Mouse (Mus musculus) urinary bladder, postnatal 36 days (tissue): ENCODE measurements around the gene Dctn2.

Experiments used
- DNase-seq, 2 experiments: peaks; one replicate each; pipeline ENCODE4 v3.0.0; 2022; ENCODE audit warnings: low spot score in 2 of 2, mixed read lengths in 1 of 2

Dctn2 gene

DNA sequence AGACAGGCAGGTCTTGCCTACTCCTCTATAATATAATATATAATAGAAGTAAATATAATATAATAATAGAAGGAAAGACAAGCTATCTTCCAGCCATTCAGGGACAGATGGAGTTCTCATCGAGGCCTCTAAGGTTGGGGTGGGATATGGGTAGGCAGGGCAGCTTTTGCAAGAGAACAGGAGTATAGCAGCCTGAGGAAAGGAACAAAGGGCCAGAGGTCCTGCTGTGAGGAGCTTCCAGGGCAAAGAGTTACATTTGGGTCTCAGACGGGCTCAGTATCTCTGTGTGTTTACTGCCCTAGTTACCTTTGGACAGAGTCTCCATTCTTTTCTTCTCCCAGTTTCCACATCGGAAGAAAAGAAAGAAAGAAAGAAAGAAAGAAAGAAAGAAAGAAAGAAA, 2.5 kb upstream of the Dctn2 start:
- no peak for DNase-seq

DNA sequence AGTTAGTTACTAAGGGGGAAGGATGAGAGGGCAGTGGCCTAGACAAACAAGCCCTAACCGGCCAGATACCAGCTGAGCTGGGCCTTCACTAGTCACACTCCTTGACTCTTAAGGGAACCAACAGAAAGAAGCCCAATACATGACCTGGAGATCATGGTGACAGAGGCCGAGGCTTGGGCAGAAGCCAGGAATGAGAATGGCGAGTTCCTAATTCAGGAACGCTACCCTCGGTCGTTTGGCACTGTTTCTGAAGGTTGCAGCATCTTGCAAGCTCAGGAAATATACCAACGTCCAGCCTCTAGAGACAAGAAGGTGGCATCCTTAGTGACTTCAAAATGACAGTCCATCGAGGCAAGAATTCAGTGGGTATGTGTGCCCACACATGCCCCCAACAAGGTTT, 1.8 kb upstream of the Dctn2 start:
- no peak for DNase-seq

DNA sequence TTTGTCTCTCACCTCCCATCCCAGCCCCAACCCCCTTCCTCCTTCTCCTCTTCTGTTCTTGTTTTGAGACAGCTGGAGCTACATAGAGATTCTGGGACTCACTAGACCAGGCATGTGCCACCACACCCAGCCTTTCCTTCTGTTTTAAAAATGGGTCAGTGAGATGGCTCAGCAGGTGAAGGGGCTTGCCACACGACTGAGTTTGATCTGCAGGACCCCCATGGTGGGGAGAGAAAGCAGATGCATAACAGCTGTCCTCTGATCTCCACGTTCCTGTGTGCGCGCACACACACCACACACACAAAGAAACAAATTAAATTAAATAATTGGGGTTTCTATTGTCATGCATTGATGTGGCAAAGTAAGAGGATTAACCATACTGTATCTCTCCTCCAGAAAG, 1.2 kb upstream of the Dctn2 start:
- DNase-seq = no peak

DNA sequence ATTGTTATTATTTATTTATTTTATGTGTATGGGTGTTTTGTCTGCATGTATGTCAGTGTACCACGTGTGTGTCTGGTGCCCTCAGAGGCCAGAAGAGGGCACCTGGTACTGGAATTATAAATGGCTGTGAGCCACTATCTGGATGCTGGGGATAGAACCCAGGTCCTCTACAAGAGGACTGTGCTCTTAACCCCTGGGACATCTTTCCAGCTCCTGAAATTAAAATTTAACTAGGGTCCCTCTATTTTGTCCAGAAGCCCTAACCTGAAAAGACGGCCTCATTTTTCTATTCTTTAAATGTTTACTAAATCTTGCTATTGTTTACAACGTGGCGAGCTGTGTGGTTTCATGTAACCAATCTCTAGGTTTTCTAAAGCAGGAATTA, 449 bp upstream of the Dctn2 start:
- DNase-seq = no peak

DNA sequence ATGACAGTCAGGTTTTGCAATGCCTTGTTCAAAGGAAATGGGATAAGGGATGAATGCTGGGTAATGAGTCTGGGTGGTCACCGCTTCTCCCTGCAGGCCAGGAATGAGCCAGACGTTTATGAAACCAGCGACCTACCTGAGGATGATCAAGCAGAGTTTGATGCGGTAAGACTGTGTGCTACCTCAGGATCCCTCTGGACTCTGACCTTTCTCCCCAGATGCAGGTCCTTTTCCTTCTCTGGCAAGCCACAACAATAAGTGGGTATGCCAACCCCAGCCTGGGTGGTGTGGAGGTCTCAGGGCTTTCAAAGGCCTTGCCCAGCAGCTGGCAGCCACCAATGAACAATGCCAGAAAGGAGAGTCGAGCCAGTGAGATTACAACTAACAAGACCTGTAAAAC, 1.1 kb downstream of the Dctn2 start:
- no peak for DNase-seq

DNA sequence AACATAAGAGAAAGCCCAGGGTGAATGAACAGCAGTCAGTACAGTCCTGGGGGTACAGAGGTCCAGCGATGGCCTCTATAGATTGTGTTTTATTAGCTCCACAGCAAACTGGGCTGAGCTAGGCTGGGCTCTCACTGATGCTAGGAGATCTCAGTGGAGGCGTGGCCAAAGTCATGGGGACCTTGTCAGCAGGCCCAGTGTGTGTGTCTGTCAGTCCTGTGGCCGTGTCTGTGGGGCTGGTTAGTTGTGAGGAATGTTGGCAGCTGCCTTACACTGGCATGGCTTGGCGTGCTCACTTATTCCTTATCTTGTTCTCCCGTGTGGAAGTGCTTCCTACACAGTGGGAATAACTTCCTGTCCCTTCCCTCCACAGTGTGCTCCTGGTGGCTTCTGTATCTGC, 2.2 kb downstream of the Dctn2 start:
- no peak for DNase-seq

DNA sequence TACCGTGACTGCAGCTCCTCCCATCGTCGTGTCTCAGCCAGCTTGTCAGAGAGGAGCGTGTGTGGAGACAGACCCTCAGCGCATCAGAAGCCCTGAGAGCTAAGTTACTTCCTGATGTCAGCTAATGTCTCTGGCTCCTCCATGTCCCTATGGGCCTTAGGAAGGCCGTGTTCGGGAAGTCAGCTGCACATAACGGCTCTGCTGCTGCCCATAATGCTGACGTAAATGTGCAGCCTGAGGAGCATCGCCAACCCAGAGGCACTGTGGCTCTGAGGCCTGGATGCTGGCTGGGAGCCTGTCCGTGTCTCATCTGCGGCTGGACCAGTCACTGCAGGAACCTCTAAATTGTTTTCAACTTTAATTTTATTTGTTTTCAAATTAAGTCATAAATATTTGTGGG, 2.9 kb downstream of the Dctn2 start:
- DNase-seq = no peak

DNA sequence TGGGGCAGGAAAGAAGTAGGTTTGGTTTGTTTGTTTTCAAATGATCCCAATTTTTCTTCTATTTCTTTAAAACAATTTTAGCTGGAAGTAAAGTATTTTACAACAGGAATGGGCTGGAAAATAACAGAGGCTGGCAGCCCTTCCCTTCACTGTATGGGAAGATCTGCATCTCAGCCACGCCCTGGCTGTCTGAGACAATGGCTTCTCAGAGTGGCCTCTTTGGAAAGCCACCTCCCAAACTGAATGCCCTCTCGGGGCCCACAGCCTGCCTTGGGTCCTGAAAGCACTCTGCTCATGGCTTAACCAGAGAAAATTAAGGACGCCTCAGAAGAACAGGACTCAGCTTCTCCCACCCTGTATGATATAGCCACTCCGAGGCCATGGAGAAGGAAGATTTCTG, 3.7 kb downstream of the Dctn2 start:
- no peak for DNase-seq

DNA sequence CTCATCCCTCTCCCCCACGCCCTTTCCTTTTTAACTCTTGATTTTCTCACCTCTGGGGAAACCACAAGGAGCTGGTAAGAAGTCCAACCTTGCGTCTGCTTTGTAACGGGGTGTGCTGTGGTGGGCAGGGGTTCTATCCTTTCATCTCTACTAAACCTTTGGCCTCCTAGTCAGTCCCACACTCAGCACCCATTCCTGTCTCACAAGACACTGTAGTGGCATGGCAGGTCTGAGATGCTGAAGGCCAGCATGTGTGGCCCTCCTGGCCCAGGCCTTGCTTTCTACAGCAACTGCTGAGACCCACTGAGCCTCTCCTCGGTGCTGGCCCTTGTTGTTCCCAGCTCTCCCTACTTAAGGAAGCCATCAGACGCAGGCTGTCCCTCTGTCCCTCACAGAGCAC, 6.2 kb downstream of the Dctn2 start:
- DNase-seq = no peak

DNA sequence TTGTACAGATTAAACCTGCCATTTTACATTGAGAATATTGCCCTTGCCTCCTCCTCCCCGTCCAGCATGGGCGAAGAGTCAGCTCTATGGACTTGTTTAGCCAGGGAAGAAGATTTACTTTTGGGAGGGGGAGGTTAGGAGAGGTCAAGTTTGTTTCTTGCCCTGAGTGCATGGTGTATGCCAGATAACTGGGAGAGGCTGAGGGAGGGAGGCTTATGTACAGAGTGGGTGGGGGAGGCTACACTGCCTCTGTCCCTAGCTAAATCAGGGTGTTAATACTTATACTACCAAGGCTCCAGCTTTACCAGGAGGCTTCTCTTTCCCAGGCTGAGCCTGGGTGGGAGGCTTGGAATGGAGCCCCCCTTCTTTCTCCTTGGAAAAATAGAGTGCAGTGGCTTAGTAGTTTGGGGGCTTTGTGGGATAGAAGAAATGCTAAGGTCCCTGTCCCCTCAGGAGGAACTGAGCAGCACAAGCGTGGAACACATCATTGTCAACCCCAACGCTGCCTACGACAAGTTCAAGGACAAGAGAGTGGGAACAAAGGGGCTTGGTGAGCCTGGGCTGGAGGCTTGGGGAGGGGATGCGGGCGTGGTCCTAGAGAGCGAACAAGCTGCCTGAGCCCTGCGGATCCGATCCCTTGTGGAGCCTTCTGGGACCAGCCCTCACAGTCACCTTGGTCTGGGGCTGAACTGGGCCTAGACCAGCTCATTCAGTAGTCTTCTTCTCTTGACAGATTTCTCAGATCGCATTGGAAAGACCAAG, 8.3 kb downstream of the Dctn2 start:
- DNase-seq = no peak

DNA sequence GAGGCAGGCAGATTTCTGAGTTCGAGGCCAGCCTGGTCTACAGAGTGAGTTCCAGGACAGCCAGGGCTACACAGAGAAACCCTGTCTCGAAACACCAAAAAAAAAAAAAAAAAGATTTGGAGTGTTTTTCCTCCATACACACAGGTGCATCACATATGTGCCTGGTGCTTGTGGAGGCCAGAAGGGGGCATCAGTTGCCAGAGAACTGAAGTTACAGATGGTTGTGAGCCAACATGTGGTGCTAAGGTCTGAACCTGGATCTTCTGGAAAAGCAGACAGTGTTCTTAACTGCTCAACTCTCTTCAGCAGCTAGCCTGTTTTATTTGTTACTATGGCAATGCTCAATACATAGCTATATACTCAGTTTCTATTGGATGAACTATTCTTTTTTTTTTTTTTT, 13.6 kb downstream of the Dctn2 start:
- DNase-seq = no peak

DNA sequence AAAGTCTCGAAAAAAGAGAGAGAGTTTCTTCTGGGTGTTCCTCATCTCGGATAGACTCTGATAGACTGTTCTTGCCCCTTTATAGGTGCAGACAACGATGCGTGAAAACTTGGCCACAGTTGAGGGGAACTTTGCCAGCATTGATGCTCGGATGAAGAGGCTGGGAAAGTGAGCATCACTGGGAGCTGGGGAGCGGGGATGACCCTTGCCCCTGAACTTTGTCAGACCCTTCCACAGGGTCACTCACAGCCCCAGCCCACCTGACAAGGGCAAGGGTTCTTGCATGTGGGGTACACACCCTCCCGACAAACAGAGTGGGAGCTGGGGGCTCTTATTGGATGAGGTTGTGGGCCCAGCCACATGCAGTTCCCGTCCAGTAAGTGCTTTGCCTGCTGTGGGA, 15.1 kb downstream of the Dctn2 start:
- DNase-seq = no peak

DNA sequence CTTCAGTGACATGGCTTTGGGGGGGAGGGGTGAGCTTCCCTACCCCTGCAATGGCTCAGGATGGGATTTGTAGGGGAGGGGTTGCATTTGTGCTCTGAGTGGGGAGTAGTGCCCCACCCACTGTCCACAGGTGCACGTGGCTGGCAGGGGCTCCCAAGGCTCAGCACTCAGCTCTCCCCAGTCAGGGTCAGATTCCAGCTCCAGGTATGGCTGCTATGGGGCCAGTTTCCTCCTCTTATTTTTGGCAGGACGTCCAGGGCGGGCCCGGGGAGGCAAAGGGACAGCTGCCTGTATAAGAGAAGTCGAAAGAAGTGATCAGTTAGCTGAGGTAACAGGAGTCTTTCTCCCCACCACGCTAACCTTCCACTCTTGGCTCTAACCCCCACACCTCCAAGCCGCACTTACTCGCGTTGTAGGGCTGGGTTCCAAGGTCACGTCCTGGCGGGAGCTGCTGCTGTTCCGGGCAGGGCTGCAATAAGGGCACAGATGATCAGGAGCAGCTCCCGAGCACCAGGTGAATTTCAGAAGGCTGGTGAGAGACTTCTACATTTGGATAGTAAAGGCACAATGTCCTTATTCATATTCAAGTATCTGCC, 16.6 kb downstream of the Dctn2 start:
- no peak for DNase-seq

DNA sequence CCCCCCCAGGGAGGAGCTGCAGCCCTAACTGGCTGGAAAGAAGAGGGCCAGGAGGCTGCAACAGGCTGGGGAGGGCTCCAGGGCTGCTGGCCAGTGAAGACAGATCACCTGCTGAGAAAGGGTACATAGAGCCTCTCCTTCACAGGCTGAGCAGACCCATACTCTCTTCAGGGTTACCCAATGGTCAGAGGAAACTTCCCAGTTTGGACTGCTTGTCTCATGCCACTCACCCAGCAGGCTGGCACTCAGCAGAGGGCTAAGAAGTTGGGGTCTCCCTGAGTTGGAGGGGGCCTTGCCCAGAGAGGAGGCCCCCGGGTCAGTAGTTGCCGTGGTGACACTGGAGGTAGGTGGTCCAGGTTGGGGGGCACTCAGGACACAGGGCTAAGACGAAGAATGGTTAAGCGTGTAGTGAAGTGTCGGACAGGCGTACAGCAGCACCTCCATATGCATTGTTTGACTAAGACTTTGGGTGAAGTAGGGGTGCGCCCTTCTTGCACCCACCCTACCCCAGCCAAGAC, 18.0 kb downstream of the Dctn2 start:
- no peak for DNase-seq

DNA sequence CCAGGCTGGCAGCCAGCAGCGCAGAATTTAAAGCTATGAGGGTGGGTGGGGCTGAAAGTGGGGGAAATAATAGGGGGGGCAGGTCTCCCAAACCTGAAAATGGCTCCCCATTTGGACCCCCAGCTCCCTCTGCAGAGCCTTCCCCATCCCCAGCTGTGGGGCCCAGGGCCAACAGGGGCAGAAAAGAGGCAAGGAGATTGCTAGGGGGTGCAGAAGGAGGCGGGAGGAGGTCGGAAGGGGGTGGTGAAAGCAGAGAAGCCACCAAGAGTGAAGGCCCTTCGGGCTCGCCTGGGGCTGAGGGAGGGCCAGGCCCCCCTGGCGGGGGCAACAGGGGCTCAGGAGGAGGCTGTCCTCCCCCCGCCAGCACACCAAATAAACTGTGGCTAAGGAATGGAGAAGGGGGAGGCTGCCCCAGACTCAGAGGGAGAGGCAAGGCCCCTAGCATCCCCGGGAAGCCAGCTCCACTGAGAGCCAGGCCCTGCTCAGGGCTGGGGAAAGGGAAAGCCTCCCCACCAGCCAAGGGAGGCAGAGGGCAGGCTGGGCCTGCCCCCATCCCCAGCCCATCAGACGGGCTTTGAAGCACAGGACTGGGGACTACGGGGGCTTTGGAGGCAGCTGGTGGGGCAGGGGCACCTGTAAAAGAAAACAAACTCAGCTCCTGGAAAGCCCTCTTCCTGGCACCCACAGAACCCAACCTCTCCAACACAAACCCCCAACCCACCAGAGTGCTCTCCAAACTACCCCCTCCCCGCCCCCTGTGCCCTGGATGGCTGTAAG, 18.7 kb downstream of the Dctn2 start:
- DNase-seq = no peak

DNA sequence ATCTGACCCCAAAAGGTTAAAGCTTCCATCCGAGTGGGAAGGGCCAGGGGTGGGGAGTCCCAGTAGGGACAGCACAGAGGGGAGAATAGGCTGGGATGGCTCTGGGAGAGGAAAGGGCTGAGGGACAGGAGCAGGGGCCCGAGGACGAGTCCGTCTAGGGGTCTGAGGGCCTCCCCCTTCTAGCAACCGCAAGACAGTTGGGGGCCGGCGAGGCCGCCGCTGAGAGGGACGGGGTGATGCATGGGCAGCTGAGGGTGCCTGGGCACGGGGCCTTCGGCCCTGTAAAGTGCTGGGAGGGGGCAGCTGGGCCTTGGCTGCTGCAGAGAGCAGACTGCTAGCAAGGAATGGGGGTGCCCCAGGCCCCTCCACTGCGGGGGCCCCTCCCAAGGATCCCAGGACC, 19.5 kb downstream of the Dctn2 start:
- DNase-seq = no peak

DNA sequence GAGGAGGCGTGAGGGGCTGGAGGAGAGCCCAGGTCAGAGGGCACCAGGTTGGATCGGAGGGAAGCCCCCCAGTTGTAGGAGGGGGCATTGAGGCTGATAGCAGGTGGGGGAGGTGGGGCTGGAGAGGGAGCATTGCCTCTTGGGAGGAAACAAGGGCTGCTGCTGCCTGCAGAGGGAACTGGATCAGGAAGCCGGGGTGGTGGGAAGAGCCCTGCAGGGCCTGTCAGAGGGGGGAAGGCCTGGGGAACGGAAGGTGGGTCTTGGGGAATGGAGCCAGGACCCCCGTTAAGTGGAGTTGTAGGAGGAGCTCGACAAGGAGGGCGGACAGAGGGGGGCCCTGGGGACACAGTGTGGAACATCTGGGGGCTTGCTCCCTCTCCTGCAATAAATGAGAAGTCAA, 20.0 kb downstream of the Dctn2 start:
- no peak for DNase-seq

DNA sequence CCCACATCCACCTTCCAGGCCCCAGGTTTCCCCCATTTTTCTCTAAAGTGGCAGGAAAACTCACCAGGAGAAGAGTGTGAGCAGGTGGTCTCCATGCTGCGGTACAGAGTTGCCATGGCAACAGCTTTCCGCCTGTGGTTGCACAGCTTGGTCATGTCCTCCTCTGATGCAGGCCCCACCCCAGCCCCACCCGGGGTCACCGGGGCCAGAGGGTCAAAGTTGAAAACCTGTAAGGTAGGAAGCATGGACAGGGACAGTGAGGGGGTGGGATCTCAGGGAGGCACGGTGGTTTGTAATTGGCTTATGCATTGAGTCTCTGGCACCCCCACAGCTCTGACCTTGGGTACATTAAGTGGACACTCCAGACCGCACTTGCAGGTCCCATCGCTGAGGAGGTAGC, 20.6 kb downstream of the Dctn2 start:
- DNase-seq = no peak

DNA sequence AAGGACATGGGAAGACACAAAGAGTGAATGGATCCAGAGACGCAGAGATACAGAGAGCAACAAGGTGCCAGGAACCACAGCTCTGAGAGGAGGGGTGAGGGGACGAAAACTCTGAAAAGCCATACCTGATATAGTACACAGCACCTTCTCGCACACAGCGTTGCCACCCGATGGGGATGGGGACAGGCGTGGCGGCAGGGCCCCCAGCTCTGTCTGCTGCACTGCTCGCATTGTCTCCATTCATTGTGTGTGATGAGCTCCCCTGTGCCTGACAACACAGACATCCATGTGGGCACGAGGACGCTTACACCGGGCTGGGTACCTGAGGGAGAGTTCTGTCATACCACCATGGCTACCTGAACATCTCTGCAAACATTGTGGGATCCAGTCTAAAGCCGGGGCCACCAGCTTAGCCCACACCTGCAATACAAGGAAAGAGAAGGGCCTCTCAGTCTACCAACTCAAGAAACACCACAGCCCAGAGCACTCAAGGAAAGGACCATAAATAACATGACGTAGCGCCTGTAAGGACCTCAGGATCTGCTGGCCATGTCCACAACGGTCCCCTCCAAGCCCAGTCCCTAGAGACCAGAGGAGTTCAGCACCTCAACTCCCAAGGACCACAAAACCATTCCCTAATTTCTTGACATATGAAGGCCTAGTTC, 21.2 kb downstream of the Dctn2 start:
- DNase-seq = no peak

DNA sequence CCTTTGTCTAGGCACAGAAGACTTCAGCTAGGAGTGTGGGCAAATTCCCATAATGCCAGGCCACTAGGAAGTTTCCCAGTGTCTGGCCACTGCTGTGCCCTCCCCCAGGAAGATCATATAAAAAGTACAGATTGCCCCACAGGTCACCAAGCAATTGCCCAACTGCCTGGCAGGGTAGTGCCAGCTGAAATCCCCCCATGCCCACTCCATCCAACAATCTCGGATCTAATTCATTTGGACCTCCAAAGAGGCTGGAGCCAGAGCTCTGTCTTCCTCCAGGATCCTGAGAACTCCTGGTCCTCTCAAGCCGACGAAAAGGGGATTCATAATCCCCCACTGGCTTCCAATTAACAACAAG, 21.7 kb downstream of the Dctn2 start:
- no peak for DNase-seq

DNA sequence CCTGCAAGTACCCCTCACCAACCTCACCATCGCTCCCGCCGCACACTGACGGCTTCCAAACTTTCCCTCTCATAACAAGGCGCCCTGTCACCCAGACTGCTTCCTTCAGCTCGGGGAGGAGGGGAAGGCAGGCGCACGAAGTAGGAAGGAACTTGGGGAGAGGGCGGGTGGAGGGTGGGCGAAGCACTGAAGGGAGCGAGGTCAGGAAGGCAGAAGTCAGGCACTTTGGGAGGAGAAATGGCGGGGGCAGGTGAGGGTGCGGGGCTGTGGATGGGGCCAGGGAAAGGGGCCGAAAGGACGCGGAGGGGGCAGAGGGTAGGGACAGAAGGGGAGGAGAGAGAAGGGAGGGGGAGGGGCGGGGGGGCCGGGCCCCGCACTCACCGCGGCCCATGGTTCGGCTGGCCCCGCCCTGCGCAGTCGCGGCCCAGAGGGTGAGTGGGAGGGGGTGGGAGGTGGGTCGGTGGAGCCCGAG, 22.2 kb downstream of the Dctn2 start:
- DNase-seq = peak; percentile 46 to 61
